Mouse (Mus musculus) lung, adult 2 months (tissue): ENCODE measurements around the gene Ccdc144b. TPM values are rescaled to one million over a fixed set of nuclear protein-coding genes. Genes with fewer than 3 reads are reported as not detected.

Experiments used
- DNase-seq: peaks from one replicate; pipeline ENCODE4 v3.0.0; 2022
- H3K4me1 ChIP-seq: fragments of 200-500 bp; 2 replicates; pipeline ENCODE4 v1.6.1; 2011; ENCODE audit warnings: low read length; ENCODE audit not compliant: control insufficient read depth, insufficient read depth
- H3K4me3 ChIP-seq: fragments of 200-500 bp; replicated peaks from 2 replicates; pipeline ENCODE3; 2011; ENCODE audit warnings: low read depth, mild to moderate bottlenecking, control low read depth, low read length; ENCODE audit errors: extremely low read depth
- CTCF ChIP-seq: fragments of 200-500 bp; IDR thresholded peaks from 2 replicates; pipeline ENCODE4 v1.5.1; 2011; ENCODE audit warnings: mild to moderate bottlenecking, low read length, control low read depth; ENCODE audit not compliant: insufficient read depth
- POLR2A ChIP-seq: fragments of 200-500 bp; IDR thresholded peaks from 2 replicates; pipeline ENCODE4 v1.6.1; 2011; ENCODE audit warnings: low read depth, mild to moderate bottlenecking, control low read depth, low read length, borderline replicate concordance; ENCODE audit errors: extremely low read depth
- WGBS: fragments of 180-500 bp; shearing (Covaris S2); methylation state at CpG from one replicate; pipeline ENCODE4 v1.1.7; 2018; 5-methylcytosine and 5-hydroxymethylcytosine counted together
- polyA plus RNA-seq: library from polyadenylated mRNA; depleted of rRNA; stranded (reverse); fragments of >200 nt; gene quantifications from 2 replicates; pipeline ENCODE4 v1.2.3, GENCODE M21; 2012

Gene Ccdc144b
- polyA plus RNA-seq, 1 experiment: not detected

GRCm38 (mm10) chr3:36045086-36045485 lies 8.3 kb downstream of the Ccdc144b start:
- DNase-seq: no peak
- Histone ChIP-seq H3K4me3 (no peak overlapping the region), H3K4me1 (no peaks in the 10 kb centered on the region)
- WGBS: 54% methylated on average over 4 of the region's 4 CpGs
- TF ChIP-seq POLR2A (no peak), CTCF (no peak)

GRCm38 (mm10) chr3:36044520-36044919 lies 8.8 kb downstream of the Ccdc144b start:
- no peaks in the 10 kb centered on the region for H3K4me1 ChIP-seq
- no peak for DNase-seq
- H3K4me3 ChIP-seq: no peak overlapping the region
- TF ChIP-seq POLR2A: no peak
- no peak for TF ChIP-seq CTCF

- no peak for DNase-seq
- 38% methylated on average over 6 of the region's 6 CpGs for WGBS
- TF ChIP-seq POLR2A: no peak
- TF ChIP-seq CTCF: no peak
These were observed 21.4 kb downstream of the Ccdc144b start for GRCm38 (mm10) chr3:36031740-36032510.

GRCm38 (mm10) chr3:36029993-36030392 lies 23.4 kb downstream of the Ccdc144b start:
- Histone ChIP-seq H3K4me3 (no peak overlapping the region), H3K4me1 (no peaks in the 10 kb centered on the region)
- 84% methylated on average over 4 of the region's 4 CpGs for WGBS
- no peak for DNase-seq
- TF ChIP-seq POLR2A (no peak), CTCF (no peak)

More at GRCm38 (mm10) chr3:36031740-36032510, 21.4 kb downstream of the Ccdc144b start:
- no peak overlapping the region for H3K4me3 ChIP-seq
- H3K4me1 ChIP-seq: no peaks in the 10 kb centered on the region

- no peak for TF ChIP-seq POLR2A
- TF ChIP-seq CTCF: no peak
- H3K4me3 ChIP-seq: no peak overlapping the region
- H3K4me1 ChIP-seq: no peaks in the 10 kb centered on the region
- WGBS: 70% methylated on average over 6 of the region's 6 CpGs
- DNase-seq: no peak
These were observed 27.6 kb downstream of the Ccdc144b start for GRCm38 (mm10) chr3:36025732-36026131.

- H3K4me3 ChIP-seq: no peak overlapping the region
- TF ChIP-seq POLR2A: no peak
- WGBS: 64% methylated on average over 3 of the region's 3 CpGs
- no peak for DNase-seq
- H3K4me1 ChIP-seq: no peaks in the 10 kb centered on the region
These were observed 42.1 kb downstream of the Ccdc144b start for GRCm38 (mm10) chr3:36011239-36011638.

- 55% methylated on average over 4 of the region's 4 CpGs for WGBS
- no peak for TF ChIP-seq CTCF
- no peak for TF ChIP-seq POLR2A
- Histone ChIP-seq H3K4me1 (no peaks in the 10 kb centered on the region), H3K4me3 (no peak overlapping the region)
- DNase-seq: no peak
These were observed 44.8 kb downstream of the Ccdc144b start for GRCm38 (mm10) chr3:36008411-36009154.

GRCm38 (mm10) chr3:36004028-36004895 lies 49.1 kb downstream of the Ccdc144b start:
- 47% methylated on average over 4 of the region's 4 CpGs for WGBS
- DNase-seq: peak; percentile 43
- TF ChIP-seq POLR2A (no peak), CTCF (no peak)
- Histone ChIP-seq H3K4me3 (no peak overlapping the region), H3K4me1 (no peaks in the 10 kb centered on the region)
